Mouse (Mus musculus): ENCODE data around the gene Dbnl.

The Dbnl gene

GRCm38 (mm10) chr11:5788056-5789014 is at the start of gene Dbnl:
TSS of gene Dbnl (plus strand) at chr11:5788488.
- DNase-seq = peak; percentile 92 to 95

GRCm38 (mm10) chr11:5738888-5739632 is 49.2 kb upstream of the Dbnl start:
- no peak for DNase-seq

GRCm38 (mm10) chr11:5739846-5740245 is 48.4 kb upstream of the Dbnl start:
- peak in 1 of 2 experiments; percentile 27 for DNase-seq

GRCm38 (mm10) chr11:5740599-5740964 is 47.7 kb upstream of the Dbnl start:
- no peak for DNase-seq

- peak; percentile 66 to 77 for DNase-seq
Observed at GRCm38 (mm10) chr11:5740965-5741627, 47.2 kb upstream of the Dbnl start.

GRCm38 (mm10) chr11:5742106-5742505 is 46.2 kb upstream of the Dbnl start:
- DNase-seq = peak in 1 of 2 experiments; percentile 33

GRCm38 (mm10) chr11:5744951-5745350 is 43.3 kb upstream of the Dbnl start:
- no peak for DNase-seq

- DNase-seq = no peak
Observed at GRCm38 (mm10) chr11:5753755-5754154, 34.5 kb upstream of the Dbnl start.

GRCm38 (mm10) chr11:5761820-5762632 is 26.3 kb upstream of the Dbnl start, which contains the start of gene Urgcp:
TSS of gene Urgcp (minus strand) at chr11:5762376.
- peak; percentile 92 to 93 for DNase-seq

GRCm38 (mm10) chr11:5762633-5762982 is 25.7 kb upstream of the Dbnl start:
- DNase-seq = no peak

GRCm38 (mm10) chr11:5766019-5766418 is 22.3 kb upstream of the Dbnl start:
- DNase-seq = no peak

- DNase-seq = no peak
Observed at GRCm38 (mm10) chr11:5778481-5778880, 9.8 kb upstream of the Dbnl start.

GRCm38 (mm10) chr11:5780035-5780499 is 8.2 kb upstream of the Dbnl start:
- DNase-seq = peak; percentile 69 to 71

GRCm38 (mm10) chr11:5782199-5782944 is 5.9 kb upstream of the Dbnl start:
- DNase-seq = no peak

GRCm38 (mm10) chr11:5785732-5786131 is 2.6 kb upstream of the Dbnl start:
- no peak for DNase-seq

- DNase-seq = no peak
Observed at GRCm38 (mm10) chr11:5787671-5788055, 625 bp upstream of the Dbnl start.

GRCm38 (mm10) chr11:5789071-5789753 is 924 bp downstream of the Dbnl start:
- DNase-seq = no peak

GRCm38 (mm10) chr11:5789754-5790333 is 1.6 kb downstream of the Dbnl start:
- no peak for DNase-seq

- DNase-seq = no peak
Observed at GRCm38 (mm10) chr11:5790431-5790830, 2.1 kb downstream of the Dbnl start.

- DNase-seq = no peak
Observed at GRCm38 (mm10) chr11:5795290-5795689, 7.0 kb downstream of the Dbnl start.

Measured in cerebellum, postnatal 36 days (tissue).